Mouse (Mus musculus) MEL (cell line): Measurements from ENCODE around the gene Tecta. TPM values are rescaled to one million over a fixed set of nuclear protein-coding genes. Genes with fewer than 3 reads are reported as not detected.

Experiments
- DNase-seq: peaks from one replicate; pipeline ENCODE4 v3.0.0; 2011; ENCODE audit warnings: low read depth, low spot score
- H3K27ac ChIP-seq: 2 replicates; pipeline ENCODE4 v1.5.1; 2012; ENCODE audit warnings: low read depth, mild to moderate bottlenecking, control low read depth, low read length, moderate library complexity; ENCODE audit not compliant: control insufficient read depth
- H3K27me3 ChIP-seq, 2 experiments: fragments of 150-350 bp in 1 of 2; sonication (generic) in 1 of 2; 2 replicates each; pipeline ENCODE4 v1.6.1; 2012; ENCODE audit warnings: low read length in 2 of 2, mild to moderate bottlenecking in 2 of 2, improper control_type of control experiment in 1 of 2, moderate library complexity in 1 of 2; ENCODE audit not compliant: insufficient read depth in 2 of 2, control insufficient read depth in 1 of 2
- H3K36me3 ChIP-seq, 2 experiments: 2 replicates each; pipeline ENCODE4 v1.6.1; 2012 to 2014; ENCODE audit warnings: low read length in 2 of 2, improper control_type of control experiment in 1 of 2, inconsistent platforms in 1 of 2, mild to moderate bottlenecking in 1 of 2; ENCODE audit not compliant: insufficient read depth in 2 of 2, control insufficient read depth in 1 of 2
- H3K4me1 ChIP-seq, 2 experiments: fragments of 150-350 bp in 1 of 2; sonication (generic) in 1 of 2; 2 replicates each; pipeline ENCODE4 v1.6.1; 2012; ENCODE audit warnings: low read length in 2 of 2, improper control_type of control experiment in 1 of 2, mild to moderate bottlenecking in 1 of 2; ENCODE audit not compliant: insufficient read depth in 2 of 2, control insufficient read depth in 1 of 2
- H3K4me3 ChIP-seq, 2 experiments: fragments of 150-350 bp in 1 of 2; sonication (generic) in 1 of 2; 2 replicates each; pipeline ENCODE4 v1.5.1; 2012; ENCODE audit warnings: low read depth in 2 of 2, low read length in 2 of 2, mild to moderate bottlenecking in 2 of 2, moderate library complexity in 2 of 2, control low read depth in 1 of 2, improper control_type of control experiment in 1 of 2; ENCODE audit not compliant: control insufficient read depth in 1 of 2, insufficient read depth in 1 of 2
- H3K79me2 ChIP-seq: 2 replicates; pipeline ENCODE4 v1.6.1; 2012; ENCODE audit warnings: mild to moderate bottlenecking, low read length, moderate library complexity; ENCODE audit not compliant: control insufficient read depth, poor library complexity, insufficient read depth
- H3K9ac ChIP-seq: 2 replicates; pipeline ENCODE4 v1.6.1; 2012; ENCODE audit warnings: low read depth, mild to moderate bottlenecking, control low read depth, low read length, moderate library complexity; ENCODE audit not compliant: control insufficient read depth, poor library complexity, severe bottlenecking
- H3K9me3 ChIP-seq: fragments of 150-350 bp; sonication (generic); replicated peaks from 2 replicates; pipeline ENCODE4 v1.6.1; 2012; ENCODE audit warnings: mild to moderate bottlenecking, low read length, improper control_type of control experiment, moderate library complexity; ENCODE audit not compliant: insufficient read depth
- BHLHE40 ChIP-seq: IDR thresholded peaks from 2 replicates; pipeline ENCODE4 v1.6.1; 2012; ENCODE audit warnings: low read depth, mild to moderate bottlenecking, inconsistent platforms, low read length, improper control_type of control experiment, borderline replicate concordance
- CHD2 ChIP-seq: IDR thresholded peaks from 2 replicates; pipeline ENCODE4 v1.6.1; 2011; ENCODE audit warnings: low read length, improper control_type of control experiment
- GABPA ChIP-seq: IDR thresholded peaks from 2 replicates; pipeline ENCODE4 v1.6.1; 2012; ENCODE audit warnings: low read depth, mild to moderate bottlenecking, inconsistent platforms, low read length, improper control_type of control experiment, moderate library complexity
- GATA1 ChIP-seq: IDR thresholded peaks from 2 replicates; pipeline ENCODE4 v1.6.1; 2011; ENCODE audit warnings: low read depth, low read length, improper control_type of control experiment
- HCFC1 ChIP-seq: IDR thresholded peaks from 2 replicates; pipeline ENCODE4 v1.6.1; 2012; ENCODE audit warnings: low read depth, mild to moderate bottlenecking, inconsistent platforms, low read length, improper control_type of control experiment, moderate library complexity
- JUND ChIP-seq: IDR thresholded peaks from 2 replicates; pipeline ENCODE4 v1.6.1; 2011; ENCODE audit warnings: low read depth, mild to moderate bottlenecking, improper control_type of control experiment, low read length
- MEF2A ChIP-seq: IDR thresholded peaks from 2 replicates; pipeline ENCODE4 v1.6.1; 2014; ENCODE audit warnings: low read depth, mild to moderate bottlenecking, inconsistent platforms, low read length, improper control_type of control experiment; ENCODE audit not compliant: poor library complexity, insufficient replicate concordance, severe bottlenecking; ENCODE audit errors: extremely low read depth
- MXI1 ChIP-seq: IDR thresholded peaks from 2 replicates; pipeline ENCODE4 v1.6.1; 2011; ENCODE audit warnings: mild to moderate bottlenecking, low read depth, low read length, improper control_type of control experiment
- NELFE ChIP-seq: IDR thresholded peaks from 2 replicates; pipeline ENCODE4 v1.6.1; 2011; ENCODE audit warnings: low read depth, low read length, improper control_type of control experiment
- NRF1 ChIP-seq: IDR thresholded peaks from 2 replicates; pipeline ENCODE4 v1.6.1; 2014; ENCODE audit warnings: low read depth, mild to moderate bottlenecking, inconsistent platforms, low read length, improper control_type of control experiment, moderate library complexity; ENCODE audit not compliant: poor library complexity, insufficient read depth, severe bottlenecking
- POLR2AphosphoS2 ChIP-seq: IDR thresholded peaks from 2 replicates; pipeline ENCODE4 v1.6.1; 2011; ENCODE audit warnings: low read length, improper control_type of control experiment
- TCF12 ChIP-seq: IDR thresholded peaks from 2 replicates; pipeline ENCODE4 v1.6.1; 2014; ENCODE audit warnings: low read depth, mild to moderate bottlenecking, inconsistent platforms, low read length, improper control_type of control experiment, moderate library complexity
- ZC3H11A ChIP-seq: IDR thresholded peaks from 2 replicates; pipeline ENCODE4 v1.6.1; 2012; ENCODE audit warnings: low read depth, mild to moderate bottlenecking, inconsistent platforms, low read length, improper control_type of control experiment
- ZNF384 ChIP-seq: IDR thresholded peaks from 2 replicates; pipeline ENCODE4 v1.6.1; 2012; ENCODE audit warnings: low read depth, mild to moderate bottlenecking, inconsistent platforms, low read length, improper control_type of control experiment
- polyA plus RNA-seq, 2 experiments: library from polyadenylated mRNA; stranded (reverse) in 1 of 2; unstranded in 1 of 2; fragments of >175 nt in 1 of 2; fragments of >200 nt in 1 of 2; gene quantifications; 2 replicates each; pipeline versions ENCODE4 v1.2.1 to v1.2.4; 2012; ENCODE audit warnings: low replicate concordance in 2 of 2, low read depth in 1 of 2; ENCODE audit not compliant: insufficient read length in 2 of 2, insufficient read depth in 1 of 2, missing spikeins in 1 of 2
- total RNA-seq: library from RNA; depleted of rRNA; stranded (reverse); fragments of 300-350 nt; gene quantifications from 2 replicates; pipeline ENCODE4 v1.2.3, GENCODE M21; 2012

Tecta gene
- total and polyA plus RNA-seq, 3 experiments = not detected

GRCm38 (mm10) chr9:42385656-42386055, 14.1 kb downstream of the Tecta start:
- DNase-seq = no peak
- no peaks in the 10 kb centered on the region for H3K4me1 ChIP-seq
- H3K9ac ChIP-seq = no peak overlapping the region
- no peaks in the 10 kb centered on the region; a peak in 2 of 4 replicates for H3K27me3 ChIP-seq
- no peak overlapping the region for H3K4me3 ChIP-seq
- TF ChIP-seq CHD2 (no peak), POLR2AphosphoS2 (no peak)
- H3K27ac ChIP-seq = no peak overlapping the region
- no peaks in the 10 kb centered on the region for H3K9me3 ChIP-seq
- no peaks in the 10 kb centered on the region for H3K36me3 ChIP-seq
- no peaks in the 10 kb centered on the region for H3K79me2 ChIP-seq

DNA sequence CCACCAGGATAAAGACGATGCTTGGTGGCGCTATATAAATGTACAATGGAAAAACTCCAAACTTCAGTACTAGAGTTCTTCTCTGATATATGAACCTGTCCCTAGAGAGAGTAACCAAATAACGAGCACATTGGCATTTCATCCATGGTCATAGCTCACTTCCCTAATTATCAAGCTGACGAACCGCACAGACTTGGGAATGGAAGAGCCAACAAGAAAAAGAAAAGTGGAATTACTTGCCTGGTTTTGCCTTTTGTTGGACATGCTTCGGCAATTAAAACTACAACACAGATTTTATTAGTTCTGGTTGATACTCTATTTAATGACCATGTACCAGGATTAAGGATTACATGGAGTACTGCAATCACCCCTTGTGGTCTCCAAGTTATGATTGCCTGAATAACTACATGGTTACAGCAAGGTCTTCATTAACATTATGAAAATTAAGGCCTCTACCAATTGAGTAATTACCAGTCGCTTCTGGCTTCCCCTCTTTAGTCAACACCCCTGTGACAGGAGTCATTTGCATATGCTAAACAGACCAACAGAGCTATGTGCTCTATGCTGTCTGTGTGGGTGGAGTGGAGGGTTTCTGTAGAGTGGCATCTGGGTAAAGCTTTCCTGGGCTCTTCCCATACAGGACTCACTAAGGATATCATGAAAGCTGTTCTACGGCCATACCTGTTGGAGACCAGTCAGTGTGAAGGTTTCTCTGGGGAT, 16.9 kb downstream of the Tecta start:
- H3K36me3 ChIP-seq = no peaks in the 10 kb centered on the region
- no peak for TF ChIP-seq POLR2AphosphoS2
- TF ChIP-seq, all 39 proteins: peak for 0

GRCm38 (mm10) chr9:42382063-42382462, 17.7 kb downstream of the Tecta start:
- Histone ChIP-seq H3K27ac (no peak overlapping the region), H3K27me3 (no peaks in the 10 kb centered on the region; a peak in 1 of 4 replicates), H3K36me3 (no peaks in the 10 kb centered on the region), H3K9me3 (no peaks in the 10 kb centered on the region), H3K79me2 (no peaks in the 10 kb centered on the region), H3K9ac (no peak overlapping the region)
- TF ChIP-seq ZC3H11A (no peak), NELFE (no peak), BHLHE40 (no peak), MXI1 (no peak), ZNF384 (no peak), JUND (no peak), NRF1 (no peak), HCFC1 (no peak), POLR2AphosphoS2 (no peak), TCF12 (no peak), GABPA (no peak), GATA1 (no peak), MEF2A (no peak)
- TF ChIP-seq, all 39 proteins: peak for 0
- no peak for DNase-seq
- Histone ChIP-seq H3K4me3 (no peak overlapping the region), H3K4me1 (no peaks in the 10 kb centered on the region)

More for the DNA sequence above, 16.9 kb downstream of the Tecta start:
- Histone ChIP-seq H3K27me3 (no peaks in the 10 kb centered on the region; a peak in 1 of 4 replicates), H3K27ac (no peak overlapping the region), H3K79me2 (no peaks in the 10 kb centered on the region), H3K9me3 (no peaks in the 10 kb centered on the region), H3K4me1 (no peaks in the 10 kb centered on the region), H3K4me3 (no peak overlapping the region), H3K9ac (no peak overlapping the region)
- no peak for DNase-seq
